Mouse (Mus musculus): ENCODE results near the gene Pin1rt1. TPM values are rescaled to one million over a fixed set of nuclear protein-coding genes. Genes with fewer than 3 reads are reported as not detected.

Gene Pin1rt1
- polyA plus RNA-seq, 1 experiment from 2014 or later: not detected

- Histone ChIP-seq H3K36me3 (no peaks in the 10 kb centered on the region), H3K9me3 (no peaks in the 10 kb centered on the region), H3K9ac (no peak overlapping the region), H3K4me3 (no peak overlapping the region), H3K4me1 (peaks cover 17% of the 10 kb centered on the region), H3K4me2 (0 out of 2 replicates have a peak overlapping the region, but pooled peaks have one; percentile 94), H3K27ac (replicated peaks) (no peak overlapping the region), H3K27me3 (replicated peaks) (peaks cover 14% of the 10 kb centered on the region; the same call in 1 of the 2 replicates)
- ATAC-seq (ENCODE audit: extremely low read depth, insufficient number of reproducible peaks, low FRiP score, low TSS enrichment): no peak
- 55% methylated on average over 7 of the region's 7 CpGs for WGBS
Observed at GRCm38 (mm10) chr2:104741015-104741758, 25.0 kb upstream of the Pin1rt1 start.

DNA sequence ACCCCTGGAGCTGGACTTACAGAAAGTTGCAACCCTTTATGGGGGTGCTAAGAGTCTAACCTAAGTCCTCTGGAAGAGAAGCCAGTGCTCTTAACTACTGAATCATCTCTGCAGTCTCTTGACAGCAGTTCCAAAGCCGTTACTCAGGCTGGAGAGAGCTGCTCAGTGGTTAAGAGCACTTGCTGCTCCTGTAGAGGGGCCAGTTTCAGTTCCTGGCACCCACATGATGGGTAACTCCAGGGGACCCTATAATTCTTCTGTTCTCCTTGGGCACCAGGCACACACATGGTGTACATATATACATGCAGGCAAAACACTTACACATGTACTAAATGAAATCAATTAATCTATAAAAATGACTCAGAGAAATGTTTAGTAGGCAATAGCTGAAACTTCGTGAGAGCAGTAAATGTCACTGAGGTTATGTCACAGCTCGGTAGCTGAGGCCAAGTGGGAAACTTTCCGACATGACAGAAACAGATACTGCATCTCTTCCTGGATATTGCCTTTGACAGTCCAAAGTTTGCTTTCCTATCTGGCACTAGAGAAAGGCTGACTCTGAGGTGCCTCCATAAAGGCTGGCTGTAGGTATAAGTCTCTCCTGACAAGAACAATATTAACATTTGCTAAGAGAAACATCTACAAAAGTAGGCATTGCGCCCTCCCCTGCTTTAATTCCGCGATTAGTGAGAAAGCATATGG lies 24.2 kb upstream of the Pin1rt1 start:
- H3K4me2 ChIP-seq: no peak overlapping the region
- peaks cover 17% of the 10 kb centered on the region for H3K4me1 ChIP-seq
- H3K36me3 ChIP-seq: no peaks in the 10 kb centered on the region
- no peak overlapping the region for H3K27ac ChIP-seq (replicated peaks)
- H3K9me3 ChIP-seq: no peaks in the 10 kb centered on the region
- H3K4me3 ChIP-seq: no peak overlapping the region
- 64% methylated on average over 7 of the region's 7 CpGs for WGBS
- H3K9ac ChIP-seq: no peak overlapping the region
- no peak for ATAC-seq (ENCODE audit: extremely low read depth, insufficient number of reproducible peaks, low FRiP score, low TSS enrichment)
- peaks cover 14% of the 10 kb centered on the region; the same call in 1 of the 2 replicates for H3K27me3 ChIP-seq (replicated peaks)

GRCm38 (mm10) chr2:104739691-104740090 lies 23.5 kb upstream of the Pin1rt1 start:
- H3K9ac ChIP-seq: no peak overlapping the region
- no peak overlapping the region for H3K4me3 ChIP-seq
- ATAC-seq (ENCODE audit: extremely low read depth, insufficient number of reproducible peaks, low FRiP score, low TSS enrichment): no peak
- peaks cover 14% of the 10 kb centered on the region; the same call in 1 of the 2 replicates for H3K27me3 ChIP-seq (replicated peaks)
- H3K4me2 ChIP-seq: no peak overlapping the region
- peaks cover 17% of the 10 kb centered on the region for H3K4me1 ChIP-seq
- H3K9me3 ChIP-seq: no peaks in the 10 kb centered on the region
- 83% methylated on average over 2 of the region's 2 CpGs for WGBS
- H3K36me3 ChIP-seq: no peaks in the 10 kb centered on the region
- no peak overlapping the region for H3K27ac ChIP-seq (replicated peaks)

DNA sequence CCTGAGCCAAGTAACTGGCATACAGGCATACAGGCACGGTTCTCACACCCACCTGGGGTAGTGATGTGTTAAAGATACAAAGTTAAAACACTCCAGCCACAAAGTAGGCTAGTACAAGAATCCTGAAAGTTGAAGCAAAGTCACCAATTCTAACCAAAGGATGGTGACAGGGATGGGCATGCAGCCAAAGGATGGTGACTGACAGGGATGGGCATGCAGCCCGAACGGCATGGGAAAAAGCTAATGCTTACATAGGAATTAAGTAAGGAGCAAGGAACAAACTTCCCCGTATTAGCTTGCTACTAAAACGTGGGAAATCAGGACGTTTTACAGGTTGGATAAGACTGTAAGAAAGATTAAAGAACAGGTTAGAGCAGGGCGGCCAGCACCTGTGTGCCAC lies 20.1 kb upstream of the Pin1rt1 start:
- Histone ChIP-seq H3K4me1 (0 out of 2 replicates have a peak, but pooled peaks cover 4% of the 10 kb centered on the region), H3K27me3 (replicated peaks) (peaks cover 5% of the 10 kb centered on the region; the same call in 1 of the 2 replicates), H3K36me3 (no peaks in the 10 kb centered on the region), H3K9me3 (no peaks in the 10 kb centered on the region), H3K4me2 (no peak overlapping the region), H3K9ac (no peak overlapping the region), H3K27ac (replicated peaks) (no peak overlapping the region), H3K4me3 (no peak overlapping the region)
- no peak for ATAC-seq (ENCODE audit: extremely low read depth, insufficient number of reproducible peaks, low FRiP score, low TSS enrichment)
- 66% methylated on average over 7 of the region's 7 CpGs for WGBS

DNA sequence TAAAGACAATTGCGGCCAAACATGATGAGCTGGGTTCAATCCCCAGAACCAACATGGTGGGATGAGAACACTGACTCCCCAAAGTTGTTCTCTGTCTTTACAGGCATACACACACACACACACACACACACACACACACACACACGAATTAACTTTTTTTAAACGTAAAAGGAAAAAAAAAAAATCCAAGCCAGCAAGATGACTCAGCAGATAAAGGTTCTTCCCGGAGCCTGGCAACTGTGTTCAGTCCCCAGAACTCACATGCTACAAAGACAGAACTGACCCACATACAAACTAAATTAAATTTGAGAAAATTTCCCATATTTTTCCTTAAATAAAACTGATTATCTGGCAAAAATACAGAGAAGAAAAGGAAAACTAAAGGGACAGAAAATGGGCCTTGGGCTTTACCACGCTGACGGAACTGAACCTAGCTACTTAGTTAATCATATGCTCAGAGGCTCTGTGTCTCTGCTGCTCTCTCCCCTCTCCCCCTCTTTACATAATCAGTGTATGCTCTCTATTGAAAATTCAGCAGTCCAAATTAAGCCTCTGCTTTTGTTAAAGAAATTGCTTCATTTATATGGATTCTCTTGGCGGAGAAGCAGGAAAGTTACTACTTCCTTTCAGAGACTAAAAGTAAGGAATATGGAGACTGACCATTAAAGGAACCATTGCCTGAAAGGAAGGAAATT lies 16.5 kb upstream of the Pin1rt1 start:
- Histone ChIP-seq H3K4me3 (no peak overlapping the region), H3K9me3 (no peaks in the 10 kb centered on the region), H3K9ac (no peak overlapping the region), H3K4me2 (no peak overlapping the region), H3K36me3 (no peaks in the 10 kb centered on the region), H3K27me3 (replicated peaks) (no peaks in the 10 kb centered on the region), H3K4me1 (no peaks in the 10 kb centered on the region), H3K27ac (replicated peaks) (no peak overlapping the region)
- WGBS: 77% methylated on average over 7 of the region's 7 CpGs
- no peak for ATAC-seq (ENCODE audit: extremely low read depth, insufficient number of reproducible peaks, low FRiP score, low TSS enrichment)

GRCm38 (mm10) chr2:104732033-104732444 lies 15.9 kb upstream of the Pin1rt1 start:
- H3K4me3 ChIP-seq: no peak overlapping the region
- no peak overlapping the region for H3K4me2 ChIP-seq
- no peak for ATAC-seq (ENCODE audit: extremely low read depth, insufficient number of reproducible peaks, low FRiP score, low TSS enrichment)
- H3K27ac ChIP-seq (replicated peaks): no peak overlapping the region
- no peaks in the 10 kb centered on the region; the same call in 1 of the 2 replicates for H3K36me3 ChIP-seq
- no peaks in the 10 kb centered on the region for H3K9me3 ChIP-seq
- 75% methylated on average over 9 of the region's 9 CpGs for WGBS
- no peaks in the 10 kb centered on the region for H3K4me1 ChIP-seq
- H3K27me3 ChIP-seq (replicated peaks): no peaks in the 10 kb centered on the region
- H3K9ac ChIP-seq: no peak overlapping the region

DNA sequence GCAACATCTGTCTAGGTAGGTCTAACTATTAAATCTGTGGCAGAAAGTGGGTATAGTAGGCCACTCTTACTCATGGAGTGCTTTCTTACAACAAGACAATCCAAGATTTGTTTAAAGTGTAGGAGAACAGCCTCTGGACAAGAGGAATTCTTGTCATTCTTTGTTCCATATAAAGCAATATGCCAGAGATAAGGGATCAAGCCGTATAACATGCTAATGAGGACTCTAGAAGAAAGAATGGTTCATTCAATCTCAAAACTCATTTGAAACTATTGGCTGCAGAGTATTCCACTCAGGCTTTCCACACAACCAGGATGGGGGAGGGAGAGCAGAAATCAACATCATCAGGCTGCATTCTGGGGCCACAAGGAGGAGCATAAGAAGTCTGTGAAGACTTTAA lies 11.2 kb upstream of the Pin1rt1 start:
- H3K4me2 ChIP-seq: no peak overlapping the region
- H3K27me3 ChIP-seq (replicated peaks): no peaks in the 10 kb centered on the region
- H3K36me3 ChIP-seq: peaks cover 4% of the 10 kb centered on the region; the same call in 1 of the 2 replicates
- no peak overlapping the region for H3K9ac ChIP-seq
- no peaks in the 10 kb centered on the region for H3K9me3 ChIP-seq
- 46% methylated on average over 1 of the region's 1 CpGs for WGBS
- no peaks in the 10 kb centered on the region for H3K4me1 ChIP-seq
- no peak overlapping the region for H3K4me3 ChIP-seq
- H3K27ac ChIP-seq (replicated peaks): no peak overlapping the region
- ATAC-seq (ENCODE audit: extremely low read depth, insufficient number of reproducible peaks, low FRiP score, low TSS enrichment): no peak

GRCm38 (mm10) chr2:104722021-104722420 lies 5.8 kb upstream of the Pin1rt1 start:
- Histone ChIP-seq H3K36me3 (peaks cover 4% of the 10 kb centered on the region; the same call in 1 of the 2 replicates), H3K27ac (replicated peaks) (no peak overlapping the region), H3K4me1 (no peaks in the 10 kb centered on the region), H3K9me3 (no peaks in the 10 kb centered on the region), H3K27me3 (replicated peaks) (no peaks in the 10 kb centered on the region), H3K9ac (no peak overlapping the region), H3K4me2 (no peak overlapping the region), H3K4me3 (no peak overlapping the region)
- ATAC-seq (ENCODE audit: extremely low read depth, insufficient number of reproducible peaks, low FRiP score, low TSS enrichment): no peak
- 83% methylated on average over 3 of the region's 3 CpGs for WGBS

DNA sequence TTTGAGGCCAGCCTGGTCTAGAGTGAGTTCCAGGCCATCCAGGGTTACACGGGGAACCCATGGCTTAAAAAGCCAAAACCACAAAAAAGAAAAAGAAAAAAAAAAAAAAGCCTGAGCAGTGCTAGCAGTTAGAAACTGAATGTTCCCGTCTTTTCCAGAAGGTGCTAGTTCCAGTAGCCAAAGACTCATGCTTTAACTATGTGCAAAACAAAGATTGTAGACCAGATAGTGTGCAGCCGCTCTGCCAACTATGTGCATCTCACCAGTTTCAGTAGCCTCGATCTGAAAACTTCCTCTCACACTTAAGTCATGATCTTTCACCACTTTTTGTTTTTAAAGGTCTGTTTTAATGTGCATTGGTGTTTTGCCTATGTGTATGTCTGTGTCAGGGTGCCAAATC lies 1.6 kb upstream of the Pin1rt1 start:
- Histone ChIP-seq H3K36me3 (no peaks in the 10 kb centered on the region), H3K9ac (no peak overlapping the region), H3K4me2 (no peak overlapping the region), H3K27me3 (replicated peaks) (peaks cover 5% of the 10 kb centered on the region; the same call in 1 of the 2 replicates), H3K4me1 (peaks cover 1% of the 10 kb centered on the region; the same call in 1 of the 2 replicates), H3K9me3 (no peaks in the 10 kb centered on the region), H3K4me3 (no peak overlapping the region), H3K27ac (replicated peaks) (no peak overlapping the region)
- WGBS: 67% methylated on average over 4 of the region's 4 CpGs
- ATAC-seq (ENCODE audit: extremely low read depth, insufficient number of reproducible peaks, low FRiP score, low TSS enrichment): no peak

GRCm38 (mm10) chr2:104717231-104717735 lies 1.1 kb upstream of the Pin1rt1 start:
- WGBS: 83% methylated on average over 2 of the region's 2 CpGs
- Histone ChIP-seq H3K9me3 (no peaks in the 10 kb centered on the region), H3K4me2 (no peak overlapping the region), H3K9ac (no peak overlapping the region), H3K27ac (replicated peaks) (no peak overlapping the region), H3K36me3 (no peaks in the 10 kb centered on the region), H3K4me1 (peaks cover 5% of the 10 kb centered on the region; the same call in 1 of the 2 replicates), H3K4me3 (no peak overlapping the region), H3K27me3 (replicated peaks) (peaks cover 5% of the 10 kb centered on the region; the same call in 1 of the 2 replicates)
- ATAC-seq (ENCODE audit: extremely low read depth, insufficient number of reproducible peaks, low FRiP score, low TSS enrichment): no peak

GRCm38 (mm10) chr2:104714254-104714691 lies 1.9 kb downstream of the Pin1rt1 start:
- no peak overlapping the region for H3K4me3 ChIP-seq
- WGBS: 31% methylated on average over 15 of the region's 15 CpGs
- no peaks in the 10 kb centered on the region for H3K36me3 ChIP-seq
- H3K27me3 ChIP-seq (replicated peaks): peaks cover 5% of the 10 kb centered on the region; the same call in 1 of the 2 replicates
- no peaks in the 10 kb centered on the region for H3K9me3 ChIP-seq
- H3K4me1 ChIP-seq: peaks cover 26% of the 10 kb centered on the region
- H3K9ac ChIP-seq: no peak overlapping the region
- ATAC-seq (ENCODE audit: extremely low read depth, insufficient number of reproducible peaks, low FRiP score, low TSS enrichment): no peak
- peak overlapping the region; percentile 22; the same call in 1 of the 2 replicates for H3K4me2 ChIP-seq
- H3K27ac ChIP-seq (replicated peaks): no peak overlapping the region
